Mouse (Mus musculus) ES-E14 (cell line): ENCODE measurements around the gene Ube2l3. TPM values are rescaled to one million over a fixed set of nuclear protein-coding genes. Genes with fewer than 3 reads are reported as not detected.
A peak's percentile ranks its signal among the peaks of the same experiment; 100 is the strongest.

ENCODE experiments used
- DNase-seq: peaks from one replicate; pipeline ENCODE4 v3.0.0-alpha.2; 2013; ENCODE audit warnings: low read depth, low spot score
- H3K27ac ChIP-seq: 2 replicates; pipeline ENCODE4 v1.5.1; 2012; ENCODE audit warnings: low read depth, mild to moderate bottlenecking, low read length, moderate library complexity, mixed read lengths; ENCODE audit not compliant: poor library complexity, insufficient read depth, severe bottlenecking
- H3K36me3 ChIP-seq: 2 replicates; pipeline ENCODE4 v1.6.1; 2012; ENCODE audit warnings: mild to moderate bottlenecking, low read length, moderate library complexity, mixed read lengths; ENCODE audit not compliant: control insufficient read depth, poor library complexity, insufficient read depth, severe bottlenecking
- H3K4me1 ChIP-seq, 2 experiments: fragments of 150-350 bp in 1 of 2; sonication (generic) in 1 of 2; 2 replicates each; pipeline ENCODE4 v1.6.1; 2012; ENCODE audit warnings: low read length in 2 of 2, mild to moderate bottlenecking in 1 of 2, mixed read lengths in 1 of 2; ENCODE audit not compliant: control insufficient read depth in 2 of 2, insufficient read depth in 2 of 2, poor library complexity in 1 of 2
- H3K4me3 ChIP-seq, 2 experiments: fragments of 150-350 bp in 1 of 2; sonication (generic) in 1 of 2; 2 replicates each; pipeline ENCODE4 v1.5.1; 2012; ENCODE audit warnings: low read length in 2 of 2, low read depth in 1 of 2, mild to moderate bottlenecking in 1 of 2, mixed read lengths in 1 of 2; ENCODE audit not compliant: insufficient read depth in 1 of 2, poor library complexity in 1 of 2, severe bottlenecking in 1 of 2
- H3K9ac ChIP-seq: 2 replicates; pipeline ENCODE4 v1.6.1; 2012; ENCODE audit warnings: low read depth, mild to moderate bottlenecking, low read length, mixed read lengths; ENCODE audit not compliant: poor library complexity, insufficient read depth, severe bottlenecking
- H3K9me3 ChIP-seq: fragments of 150-350 bp; sonication (generic); 2 replicates; pipeline ENCODE4 v1.6.1; 2012; ENCODE audit warnings: low read depth, mild to moderate bottlenecking, low read length; ENCODE audit not compliant: control insufficient read depth, insufficient read depth
- CHD2 ChIP-seq: IDR thresholded peaks from 2 replicates; pipeline ENCODE4 v1.6.1; 2014; ENCODE audit warnings: mild to moderate bottlenecking, low read depth, low read length, inconsistent platforms
- HCFC1 ChIP-seq: IDR thresholded peaks from 2 replicates; pipeline ENCODE4 v1.6.1; 2012; ENCODE audit warnings: low read length, inconsistent platforms, borderline replicate concordance; ENCODE audit not compliant: insufficient read depth
- MAFK ChIP-seq: IDR thresholded peaks from 2 replicates; pipeline ENCODE4 v1.6.1; 2014; ENCODE audit warnings: mild to moderate bottlenecking, low read depth, low read length, inconsistent platforms; ENCODE audit not compliant: insufficient read depth
- ZC3H11A ChIP-seq: IDR thresholded peaks from 2 replicates; pipeline ENCODE4 v1.6.1; 2012; ENCODE audit warnings: low read depth, mild to moderate bottlenecking, inconsistent platforms, low read length, borderline replicate concordance
- ZNF384 ChIP-seq: IDR thresholded peaks from 2 replicates; pipeline ENCODE4 v1.6.1; 2012; ENCODE audit warnings: low read depth, low read length, inconsistent platforms
- in situ Hi-C, 2 experiments: fragments of 600-800 bp; cut with MboI; formaldehyde crosslinking; loops; one replicate each; pipeline ENCODE4 v1.15.1; 2025; ENCODE audit warnings: low sequenced_read_pairs in 2 of 2, inconsistent platforms in 1 of 2; ENCODE audit not compliant: unreplicated experiment in 2 of 2
- total RNA-seq: library from RNA; depleted of rRNA; stranded (reverse); fragments of 300-350 nt; gene quantifications from 2 replicates; pipeline ENCODE4 v1.2.3, GENCODE M21; 2012

Gene Ube2l3
- total RNA-seq, 1 experiment = 109 TPM

GRCm38 (mm10) chr16:17132906-17133200 is 69.6 kb downstream of the Ube2l3 start:
- in situ Hi-C loops = loop anchor here in 1 of 2 experiments (10.0 kb wide), 1 partner anchor 152 kb away; no protein-coding TSS in a partner anchor
- H3K9me3 ChIP-seq = no peaks in the 10 kb centered on the region
- no peak for TF ChIP-seq ZNF384
- TF ChIP-seq MAFK = no peak
- TF ChIP-seq CHD2 = no peak
- TF ChIP-seq ZC3H11A = no peak
- no peak for TF ChIP-seq HCFC1
- H3K4me3 ChIP-seq = peak overlapping the region; percentile 50 to 71; a peak in 3 of 4 replicates
- H3K36me3 ChIP-seq = peaks cover 4% of the 10 kb centered on the region; the same call in 1 of the 2 replicates
- H3K27ac ChIP-seq = no peak overlapping the region
- H3K4me1 ChIP-seq = no peaks in the 10 kb centered on the region
- peak overlapping the region; percentile 51 for H3K9ac ChIP-seq
- DNase-seq = no peak

- H3K9me3 ChIP-seq = no peaks in the 10 kb centered on the region
- peak; percentile 96 for DNase-seq
- no peak within 1 kb of the TSS for H3K27ac ChIP-seq
- H3K36me3 ChIP-seq = peaks cover 4% of the 10 kb centered on the region; the same call in 1 of the 2 replicates
- H3K4me3 ChIP-seq = peak within 1 kb of the TSS; percentile 88 to 93
- TF ChIP-seq ZNF384 (no peak), MAFK (no peak), CHD2 (0 out of 2 replicates have a peak, but pooled peaks have one; percentile 51), HCFC1 (peak; percentile 36; the same call in 1 of the 2 replicates), ZC3H11A (no peak)
- H3K9ac ChIP-seq = peak within 1 kb of the TSS; percentile 81
- in situ Hi-C loops = loop anchor here in 1 of 2 experiments (10.0 kb wide), 1 partner anchor 153 kb away; no protein-coding TSS in a partner anchor
- no peaks in the 10 kb centered on the region for H3K4me1 ChIP-seq
Observed at GRCm38 (mm10) chr16:17132089-17132905, 70.2 kb downstream of the Ube2l3 start, which contains the start of gene Sdf2l1. Gene Sdf2l1, minus strand, starts transcription at chr16:17132383.

- Histone ChIP-seq H3K36me3 (peaks cover 4% of the 10 kb centered on the region; the same call in 1 of the 2 replicates), H3K4me1 (no peaks in the 10 kb centered on the region), H3K9ac (peak overlapping the region; percentile 81), H3K27ac (no peak overlapping the region), H3K9me3 (no peaks in the 10 kb centered on the region), H3K4me3 (peak overlapping the region; percentile 88 to 93)
- in situ Hi-C loops = loop anchor here in 1 of 2 experiments (10.0 kb wide), 1 partner anchor 153 kb away; no protein-coding TSS in a partner anchor
- no peak for TF ChIP-seq MAFK
- no peak for TF ChIP-seq ZC3H11A
- no peak for TF ChIP-seq HCFC1
- no peak for TF ChIP-seq ZNF384
- no peak for TF ChIP-seq CHD2
- DNase-seq = no peak
Observed at GRCm38 (mm10) chr16:17131191-17132088, 71.0 kb downstream of the Ube2l3 start.

GRCm38 (mm10) chr16:17127292-17127691 is 75.2 kb downstream of the Ube2l3 start:
- H3K27ac ChIP-seq = no peak overlapping the region
- no peak overlapping the region for H3K9ac ChIP-seq
- no peak overlapping the region for H3K4me3 ChIP-seq
- in situ Hi-C loops = no loop called here
- peaks cover 2 to 4% of the 10 kb centered on the region in 2 experiments; a peak in 1 of 4 replicates for H3K4me1 ChIP-seq
- TF ChIP-seq ZC3H11A = peak; percentile 35; the same call in 1 of the 2 replicates
- no peak for TF ChIP-seq MAFK
- no peaks in the 10 kb centered on the region for H3K9me3 ChIP-seq
- DNase-seq = peak; percentile 53
- H3K36me3 ChIP-seq = peaks cover 9% of the 10 kb centered on the region; the same call in 1 of the 2 replicates
